Mouse (Mus musculus): ENCODE data around the gene Sema5a.

DNA sequence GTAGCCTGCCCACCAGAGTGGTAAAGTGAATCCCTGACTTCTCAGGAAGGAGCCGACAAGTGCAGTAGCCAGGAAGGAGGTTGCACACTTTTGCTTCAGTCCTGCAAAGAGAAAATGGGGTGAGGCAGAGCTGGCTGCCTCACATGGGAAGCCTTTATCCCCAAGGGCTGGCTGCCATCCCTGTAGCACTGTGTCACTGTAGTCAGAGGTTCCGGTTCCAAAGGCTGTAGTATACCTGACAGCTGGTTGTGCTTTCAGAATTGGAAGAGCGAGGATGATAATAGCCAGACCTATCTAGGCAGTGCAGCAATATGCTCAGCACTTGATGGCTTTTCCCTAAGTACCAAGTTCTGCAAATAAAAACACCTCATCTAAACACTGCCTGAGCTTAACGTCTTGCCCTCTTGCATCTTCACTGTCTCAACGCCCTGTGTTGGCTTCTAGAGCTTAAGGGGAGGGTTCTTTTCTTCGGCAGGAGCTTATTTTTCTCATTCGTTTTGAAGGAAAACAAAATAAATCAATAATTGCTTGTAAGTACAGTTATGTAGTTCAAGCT is 20.3 kb downstream of the Sema5a start:
- TF ChIP-seq CTCF (IDR thresholded peaks at IDR 0.05; ENCODE audit: control insufficient read depth, insufficient read depth, low read length) (no peak), POLR2A (IDR thresholded peaks at IDR 0.05; ENCODE audit: borderline replicate concordance, control insufficient read depth, low read depth, low read length) (no peak)
